In the genomic region with DNA sequence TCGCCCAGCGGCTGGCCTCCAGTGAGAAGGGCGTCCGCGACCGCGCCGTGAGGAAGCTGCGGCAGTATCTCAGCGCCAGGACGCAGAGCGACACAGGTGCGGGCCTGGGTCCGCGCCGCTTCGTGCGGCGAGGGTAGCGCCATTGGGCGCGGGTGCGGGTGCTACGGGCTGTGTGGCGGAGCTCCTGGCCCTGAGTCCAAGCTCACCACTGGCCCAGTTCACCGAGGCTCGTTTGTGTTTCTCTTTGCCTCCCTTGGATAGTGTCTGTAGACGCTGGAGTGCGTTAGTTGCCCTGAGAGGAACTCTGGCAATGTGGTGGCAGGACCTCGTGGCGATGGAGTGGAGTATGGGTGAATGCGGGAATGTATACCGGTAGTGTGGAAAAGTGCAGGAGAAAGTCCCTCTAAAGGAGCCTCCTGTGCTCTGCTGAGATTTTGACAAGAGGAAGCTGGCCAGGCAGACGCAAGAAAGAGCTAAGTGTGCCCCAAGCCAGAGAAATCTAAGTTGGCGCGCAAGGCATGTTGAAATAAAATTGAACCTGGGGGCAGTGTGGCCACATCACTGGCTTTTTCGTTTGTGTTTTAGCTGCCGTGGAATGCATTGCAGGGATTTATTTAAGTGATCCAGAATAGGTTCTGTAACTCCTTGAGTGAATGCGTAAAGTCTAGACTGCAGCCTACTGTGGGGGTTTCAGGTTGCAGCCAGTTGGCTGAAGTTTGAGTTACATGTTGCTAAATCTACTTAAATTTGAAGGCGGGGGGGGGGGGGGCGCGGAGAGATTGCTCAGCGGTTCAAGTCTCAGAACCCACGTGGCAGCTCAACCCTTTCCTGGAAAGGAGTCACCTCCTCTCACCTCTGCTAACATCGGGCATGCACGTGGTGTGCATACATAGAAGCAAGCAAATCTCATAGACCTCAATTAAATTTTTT, we compare ENCODE assay signal across 8 mouse cellular contexts. TPM values are rescaled to one million over a fixed set of nuclear protein-coding genes. Genes with fewer than 3 reads are reported as not detected.
DNase-seq lines count a peak whose midpoint lies in the region; ATAC-seq and TF ChIP-seq lines count a peak whose summit lies in the region.

No protein-coding gene starts in this region.

- H3K79me2 ChIP-seq in liver, adult 2 months (ENCODE audit: control insufficient read depth, insufficient read depth, low read length), result peaks cover 4% of the 10 kb centered on the region; the same call in 1 of the 2 replicates

- H3K9me3 ChIP-seq in kidney, embryonic 14.5 days (ENCODE audit: control insufficient read depth, low read length), result no peaks in the 10 kb centered on the region
- H3K9me3 ChIP-seq in forebrain, embryonic 12.5 days, result no peaks in the 10 kb centered on the region
- no peaks in the 10 kb centered on the region for H3K9me3 ChIP-seq in stomach, embryonic 16.5 days (replicated peaks; ENCODE audit: control insufficient read depth, low read length)

- H3K4me2 ChIP-seq in kidney, embryonic 14.5 days (replicated peaks; ENCODE audit: low read depth, low read length), result peak overlapping the region; percentile 85
- peak overlapping the region; percentile 80 for H3K4me2 ChIP-seq in forebrain, embryonic 12.5 days
- peak overlapping the region; percentile 96 for H3K4me2 ChIP-seq in stomach, embryonic 16.5 days (ENCODE audit: low read depth, low read length)

- H3K36me3 ChIP-seq in kidney, embryonic 14.5 days (ENCODE audit: control insufficient read depth, insufficient read depth, low read length), result peaks cover 5% of the 10 kb centered on the region; the same call in 1 of the 2 replicates
- H3K36me3 ChIP-seq in forebrain, embryonic 12.5 days (replicated peaks), result no peaks in the 10 kb centered on the region
- no peaks in the 10 kb centered on the region for H3K36me3 ChIP-seq in liver, adult 2 months (ENCODE audit: control insufficient read depth, insufficient read depth, low read length)
- no peaks in the 10 kb centered on the region for H3K36me3 ChIP-seq in stomach, embryonic 16.5 days (ENCODE audit: control insufficient read depth, insufficient read depth, low read length)

- peaks cover 5% of the 10 kb centered on the region; the same call in 1 of the 2 replicates for H3K4me1 ChIP-seq in kidney, embryonic 14.5 days (ENCODE audit: control insufficient read depth, insufficient read depth, low read length)
- H3K4me1 ChIP-seq in forebrain, embryonic 12.5 days, result peaks cover 26% of the 10 kb centered on the region
- no peaks in the 10 kb centered on the region for H3K4me1 ChIP-seq in liver, adult 2 months (ENCODE audit: control insufficient read depth, insufficient read depth, low read length)
- peaks cover 16% of the 10 kb centered on the region for H3K4me1 ChIP-seq in stomach, embryonic 16.5 days (ENCODE audit: control insufficient read depth, insufficient read depth, low read length)

- peak overlapping the region; percentile 75 for H3K27ac ChIP-seq in kidney, embryonic 14.5 days (ENCODE audit: low read depth, low read length)
- H3K27ac ChIP-seq in forebrain, embryonic 12.5 days, result peak overlapping the region; percentile 67
- no peak overlapping the region for H3K27ac ChIP-seq in liver, adult 2 months (replicated peaks; ENCODE audit: insufficient read depth, low read depth, low read length)
- peak overlapping the region; percentile 87 for H3K27ac ChIP-seq in stomach, embryonic 16.5 days (ENCODE audit: low read length)

- H3K4me3 ChIP-seq in kidney, embryonic 14.5 days (ENCODE audit: low read length), result peak overlapping the region; percentile 84
- H3K4me3 ChIP-seq in forebrain, embryonic 12.5 days (replicated peaks), result peak overlapping the region; percentile 74
- H3K4me3 ChIP-seq in liver, adult 2 months (ENCODE audit: insufficient read depth, low read depth, low read length), result peak overlapping the region; percentile 80
- H3K4me3 ChIP-seq in stomach, embryonic 16.5 days (replicated peaks; ENCODE audit: low read length), result peak overlapping the region; percentile 84

- TF ChIP-seq CTCF in liver, adult 2 months (IDR thresholded peaks at IDR 0.05; ENCODE audit: low read depth, low read length), result no peak

- no peak for DNase-seq in kidney, postnatal 25 days
- DNase-seq in MEL-GATA-1-ER (ENCODE audit: extremely low read depth, low read depth), result peak; percentile 10
- peak; percentile 12 for DNase-seq in liver, adult 2 months (ENCODE audit: extremely low read depth, low read depth, low spot score)
- DNase-seq in right cerebral cortex, adult 2 months (ENCODE audit: low spot score in 2 of 2), result no peak
- no peak for DNase-seq in thymus, postnatal 0 days (ENCODE audit: low spot score)

- no peaks in the 10 kb centered on the region for H3K27me3 ChIP-seq in kidney, embryonic 14.5 days (ENCODE audit: control insufficient read depth, insufficient read depth, low read length)
- no peaks in the 10 kb centered on the region for H3K27me3 ChIP-seq in forebrain, embryonic 12.5 days
- H3K27me3 ChIP-seq in liver, adult 2 months (ENCODE audit: control insufficient read depth, insufficient read depth, low read length), result no peaks in the 10 kb centered on the region
- H3K27me3 ChIP-seq in stomach, embryonic 16.5 days (ENCODE audit: control insufficient read depth, insufficient read depth, low read length), result no peaks in the 10 kb centered on the region

- peak; percentile 68 for ATAC-seq in kidney, embryonic 14.5 days (ENCODE audit: low FRiP score, low TSS enrichment)
- ATAC-seq in forebrain, embryonic 12.5 days (ENCODE audit: low FRiP score), result peak; percentile 66; the same call in 1 of the 2 replicates
- ATAC-seq in stomach, embryonic 16.5 days (ENCODE audit: insufficient read depth, low FRiP score), result peak; percentile 52; the same call in 1 of the 2 replicates

- peak overlapping the region; percentile 73 for H3K9ac ChIP-seq in kidney, embryonic 14.5 days (ENCODE audit: low read depth, low read length)
- H3K9ac ChIP-seq in forebrain, embryonic 12.5 days, result peak overlapping the region; percentile 83
- peak overlapping the region; percentile 81 for H3K9ac ChIP-seq in liver, adult 2 months (ENCODE audit: low read depth, low read length)
- peak overlapping the region; percentile 87 for H3K9ac ChIP-seq in stomach, embryonic 16.5 days (ENCODE audit: low read length)

- under 1% methylated on average over 46 of the region's 46 CpGs for WGBS in kidney, embryonic 14.5 days
- 1% methylated on average over 46 of the region's 46 CpGs for WGBS in forebrain, embryonic 12.5 days
- WGBS in liver, adult 2 months, result 1% methylated on average over 46 of the region's 46 CpGs
- WGBS in stomach, embryonic 16.5 days, result under 1% methylated on average over 46 of the region's 46 CpGs

- TF ChIP-seq POLR2A in liver, adult 2 months (IDR thresholded peaks at IDR 0.05; ENCODE audit: extremely low read depth, insufficient read depth, low read length), result no peak

RNA-seq across cellular contexts. Expression of gene Hsf2bp, which starts 0.6 kb away (rescaled TPM):
- 0.21 and 0.95 TPM in 2 replicates for polyA plus RNA-seq in kidney, embryonic 14.5 days (2014; fragmentation: Nextera tagmentation; extraction: Ambion mirVana)
- 0.46 and 0.55 TPM in 2 replicates for polyA plus RNA-seq in forebrain, embryonic 12.5 days (2016; fragmentation: Nextera tagmentation; extraction: Ambion mirVana)
- total RNA-seq in liver, adult 2 months (2014; rRNA removed), result 0.13 and 0.46 TPM in 2 replicates
- 0.12 and 0.18 TPM in 2 replicates for polyA plus RNA-seq in liver, adult 2 months (2012; rRNA removed)
- polyA plus RNA-seq in stomach, embryonic 16.5 days (2015; fragmentation: Nextera tagmentation; extraction: Ambion mirVana), result 0.07 and 0.45 TPM in 2 replicates
- polyA plus RNA-seq in thymus, postnatal 0 days (2015; fragmentation: Nextera tagmentation; extraction: Ambion mirVana), result 0.29 and 0.69 TPM in 2 replicates

RNA-seq across cellular contexts. Expression of gene Rrp1b, which starts 0.9 kb away (rescaled TPM):
- 64.4 and 77.5 TPM in 2 replicates for polyA plus RNA-seq in kidney, embryonic 14.5 days (2014; fragmentation: Nextera tagmentation; extraction: Ambion mirVana)
- polyA plus RNA-seq in forebrain, embryonic 12.5 days (2016; fragmentation: Nextera tagmentation; extraction: Ambion mirVana), result 63.0 and 64.5 TPM in 2 replicates
- 4.8 and 5.7 TPM in 2 replicates for total RNA-seq in liver, adult 2 months (2014; rRNA removed)
- 3.6 and 5.9 TPM in 2 replicates for polyA plus RNA-seq in liver, adult 2 months (2012; rRNA removed)
- 40.1 and 42.6 TPM in 2 replicates for polyA plus RNA-seq in stomach, embryonic 16.5 days (2015; fragmentation: Nextera tagmentation; extraction: Ambion mirVana)
- polyA plus RNA-seq in thymus, postnatal 0 days (2015; fragmentation: Nextera tagmentation; extraction: Ambion mirVana), result 56.9 and 59.8 TPM in 2 replicates

Comparison
In these comparisons a context has a peak if more than half of its experiments do, and no peak if none do; other contexts are left out.
1. DNase-seq: peak in MEL-GATA-1-ER (single experiment) and liver, adult 2 months (single experiment); none in kidney, postnatal 25 days (0 of 2), right cerebral cortex, adult 2 months (0 of 2) and thymus, postnatal 0 days (single experiment).
2. Peak in every context shown above with its lines, with median percentiles within 50 percentile points of each other: ATAC-seq, H3K4me2 ChIP-seq, H3K4me3 ChIP-seq and H3K9ac ChIP-seq.